Mouse (Mus musculus) thymus, adult 2 months (tissue): ENCODE measurements around the gene Sept9. TPM values are rescaled to one million over a fixed set of nuclear protein-coding genes. Genes with fewer than 3 reads are reported as not detected.

ENCODE experiments used
- DNase-seq: peaks from one replicate; pipeline ENCODE4 v3.0.0; 2021
- H3K27ac ChIP-seq: fragments of 200-500 bp; 2 replicates; pipeline ENCODE4 v1.5.1; 2012; ENCODE audit warnings: low read length, control low read depth; ENCODE audit not compliant: control insufficient read depth, insufficient read depth
- H3K27me3 ChIP-seq: fragments of 200-500 bp; 2 replicates; pipeline ENCODE4 v1.6.1; 2012; ENCODE audit warnings: mild to moderate bottlenecking, low read length, moderate library complexity, mixed read lengths; ENCODE audit not compliant: control insufficient read depth, insufficient read depth
- H3K36me3 ChIP-seq: fragments of 200-500 bp; 2 replicates; pipeline ENCODE4 v1.6.1; 2012; ENCODE audit warnings: mild to moderate bottlenecking, low read length, moderate library complexity; ENCODE audit not compliant: control insufficient read depth, insufficient read depth
- H3K4me1 ChIP-seq: fragments of 200-500 bp; replicated peaks from 2 replicates; pipeline ENCODE4 v1.6.1; 2012; ENCODE audit warnings: low read length; ENCODE audit not compliant: control insufficient read depth, insufficient read depth
- H3K4me3 ChIP-seq: fragments of 200-500 bp; 2 replicates; pipeline ENCODE4 v1.5.1; 2012; ENCODE audit warnings: mild to moderate bottlenecking, low read length, control low read depth, moderate library complexity; ENCODE audit not compliant: control insufficient read depth, insufficient read depth
- CTCF ChIP-seq: fragments of 200-500 bp; IDR thresholded peaks from 2 replicates; pipeline ENCODE4 v1.5.1; 2012; ENCODE audit warnings: mild to moderate bottlenecking, control low read depth, low read length, moderate library complexity, borderline replicate concordance; ENCODE audit not compliant: control insufficient read depth, poor library complexity, insufficient read depth; ENCODE audit errors: extremely low read depth
- POLR2A ChIP-seq: fragments of 200-500 bp; IDR thresholded peaks from 2 replicates; pipeline ENCODE4 v1.6.1; 2012; ENCODE audit warnings: mild to moderate bottlenecking, low read length, control low read depth, moderate library complexity; ENCODE audit not compliant: control insufficient read depth, poor library complexity, insufficient read depth; ENCODE audit errors: extremely low read depth
- WGBS: fragments of 180-500 bp; shearing (Covaris S2); methylation state at CpG from one replicate; pipeline ENCODE4 v1.1.7; 2018; 5-methylcytosine and 5-hydroxymethylcytosine counted together
- polyA plus RNA-seq: library from polyadenylated mRNA; depleted of rRNA; stranded (reverse); fragments of >200 nt; gene quantifications from 2 replicates; pipeline ENCODE4 v1.2.3, GENCODE M21; 2012

Sept9 gene
- polyA plus RNA-seq, 1 experiment = 113 TPM

- no peaks in the 10 kb centered on the region for H3K27me3 ChIP-seq
- TF ChIP-seq CTCF = no peak
- no peak for TF ChIP-seq POLR2A
- DNase-seq = no peak
Measured at GRCm38 (mm10) chr11:117264162-117265021, 64.9 kb downstream of the Sept9 start.

GRCm38 (mm10) chr11:117265270-117265980 is 66.0 kb downstream of the Sept9 start:
- Histone ChIP-seq H3K4me1 (peaks cover 39% of the 10 kb centered on the region), H3K27ac (peak overlapping the region; percentile 41), H3K36me3 (no peaks in the 10 kb centered on the region), H3K4me3 (peak overlapping the region; percentile 99), H3K27me3 (no peaks in the 10 kb centered on the region)
- TF ChIP-seq CTCF (no peak), POLR2A (0 out of 2 replicates have a peak, but pooled peaks have one; percentile 9)
- WGBS = 9% methylated on average over 18 of the region's 18 CpGs
- DNase-seq = peak; percentile 58

More at GRCm38 (mm10) chr11:117264162-117265021, 64.9 kb downstream of the Sept9 start:
- no peak overlapping the region for H3K27ac ChIP-seq
- WGBS = 89% methylated on average over 13 of the region's 13 CpGs
- no peaks in the 10 kb centered on the region for H3K36me3 ChIP-seq
- peaks cover 39% of the 10 kb centered on the region for H3K4me1 ChIP-seq
- no peak overlapping the region for H3K4me3 ChIP-seq

DNA sequence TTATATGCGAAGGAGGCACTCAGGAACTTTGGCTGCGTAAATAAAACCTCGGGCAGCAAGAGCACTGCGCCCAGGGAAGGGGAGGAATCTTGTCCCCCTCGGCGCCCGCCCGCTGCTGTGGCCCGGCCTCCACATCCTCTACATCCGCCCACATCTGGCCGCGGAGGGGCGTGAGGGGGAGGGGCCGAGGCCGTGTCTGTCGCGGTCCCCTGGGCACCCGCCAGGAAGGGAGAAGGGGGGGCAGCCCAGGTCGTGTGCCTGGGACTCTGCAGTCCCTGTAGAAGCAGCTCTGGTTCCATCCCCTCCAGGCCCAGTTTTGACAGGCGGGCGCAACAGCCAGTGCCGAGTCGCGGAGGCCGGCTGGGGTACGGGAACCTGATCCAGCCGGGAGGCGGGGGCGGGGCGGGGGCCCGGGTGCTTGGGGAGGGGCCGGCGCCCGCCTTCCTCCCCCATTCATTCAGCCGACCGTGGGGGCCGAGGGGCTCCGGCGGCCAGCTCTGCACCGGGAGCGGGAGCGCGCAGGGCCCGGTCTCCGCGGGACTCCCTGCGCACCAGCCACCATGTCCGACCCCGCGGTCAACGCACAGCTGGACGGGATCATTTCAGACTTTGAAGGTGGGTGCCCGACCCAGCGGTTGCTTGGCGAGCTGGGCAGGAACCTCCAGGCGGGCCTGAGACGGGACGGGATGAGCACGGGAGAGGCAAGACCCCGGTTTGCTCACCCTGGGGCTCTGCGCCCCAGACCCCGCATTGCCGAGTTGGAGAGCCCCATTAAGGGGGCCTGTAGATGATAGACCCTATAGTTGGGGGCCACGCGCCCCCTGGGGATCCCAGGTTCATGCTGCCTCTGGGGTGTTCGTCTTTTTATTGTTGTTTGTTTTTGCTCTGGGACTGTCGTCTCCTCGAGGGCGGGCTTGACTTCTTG is 66.8 kb downstream of the Sept9 start:
- Histone ChIP-seq H3K27ac (peak overlapping the region; percentile 41), H3K27me3 (no peaks in the 10 kb centered on the region), H3K4me3 (peak overlapping the region; percentile 99), H3K36me3 (no peaks in the 10 kb centered on the region), H3K4me1 (peaks cover 39% of the 10 kb centered on the region)
- TF ChIP-seq CTCF (0 out of 2 replicates have a peak, but pooled peaks have one; percentile 44), POLR2A (0 out of 2 replicates have a peak, but pooled peaks have one; percentile 6)
- WGBS = under 1% methylated on average over 64 of the region's 69 CpGs
- peak; percentile 88 for DNase-seq

DNA sequence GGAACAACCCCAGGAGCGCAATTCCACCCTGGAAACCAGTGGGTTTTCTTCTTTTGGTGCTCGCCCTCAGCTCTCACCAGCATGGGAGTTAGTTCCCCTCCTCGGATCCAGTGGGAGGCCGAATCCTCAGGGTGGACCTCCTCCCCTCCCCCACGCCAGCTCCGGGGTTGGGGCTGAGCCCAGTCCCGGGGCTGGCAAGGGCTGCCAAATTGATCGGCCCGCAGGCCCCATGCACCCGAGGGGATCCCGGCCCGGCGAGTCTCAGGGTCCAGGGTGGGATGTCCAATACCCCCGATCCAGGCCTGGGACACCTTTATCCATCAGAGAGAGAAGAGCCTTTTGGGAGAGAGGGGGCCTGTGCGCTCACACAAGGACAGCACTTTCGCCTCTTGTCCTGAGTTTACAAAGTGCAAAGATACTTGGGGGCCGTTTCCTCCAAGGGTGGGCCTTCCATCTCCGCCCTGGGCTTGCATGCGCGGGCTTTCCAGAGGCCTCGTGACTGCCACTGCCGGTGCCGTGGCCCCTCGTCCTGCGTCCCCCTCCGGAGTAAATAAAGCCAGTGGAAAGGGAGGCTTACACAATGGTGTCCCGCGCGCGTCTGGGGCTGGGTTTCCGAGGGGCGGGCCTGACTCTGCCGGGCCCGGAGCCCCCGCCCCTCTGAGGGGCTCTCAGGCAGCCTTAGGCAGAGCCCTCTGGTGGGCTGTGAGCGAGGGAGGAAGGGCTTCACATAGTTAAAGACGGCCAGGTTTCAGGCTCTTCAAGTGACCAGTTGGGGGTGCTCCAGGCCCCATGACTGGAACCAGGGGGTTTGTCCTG is 67.7 kb downstream of the Sept9 start:
- under 1% methylated on average over 37 of the region's 37 CpGs for WGBS
- H3K27me3 ChIP-seq = no peaks in the 10 kb centered on the region

DNA sequence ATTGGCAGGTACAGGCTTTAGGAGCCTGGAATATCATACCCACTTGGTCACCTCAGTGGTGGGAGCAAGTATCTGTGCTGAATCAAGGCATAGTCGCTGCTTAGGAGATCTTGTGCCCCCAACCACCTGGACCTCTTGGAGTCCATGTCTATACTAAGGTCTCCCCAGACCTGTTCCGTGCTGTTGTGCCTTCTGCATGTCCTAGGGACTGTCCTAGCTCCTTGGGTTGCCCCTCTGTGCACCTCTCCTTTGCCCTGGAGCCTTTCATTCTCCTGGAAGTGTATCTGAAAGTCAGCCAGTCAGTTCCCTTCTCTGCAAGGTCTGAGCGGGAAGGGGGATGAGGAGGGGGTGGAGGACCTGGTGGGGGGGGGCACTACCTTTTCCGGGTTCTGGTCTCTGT is 68.4 kb downstream of the Sept9 start:
- 53% methylated on average over 4 of the region's 4 CpGs for WGBS
- TF ChIP-seq POLR2A = no peak
- no peak for TF ChIP-seq CTCF
- Histone ChIP-seq H3K27ac (no peak overlapping the region; the same call in 1 of the 2 replicates), H3K4me1 (peaks cover 47% of the 10 kb centered on the region), H3K27me3 (no peaks in the 10 kb centered on the region), H3K36me3 (no peaks in the 10 kb centered on the region), H3K4me3 (no peak overlapping the region)
- no peak for DNase-seq

More for the DNA sequence above, 67.7 kb downstream of the Sept9 start:
- H3K36me3 ChIP-seq = no peaks in the 10 kb centered on the region
- peak overlapping the region; percentile 99 for H3K4me3 ChIP-seq
- TF ChIP-seq POLR2A = peak; percentile 87
- TF ChIP-seq CTCF = peak; percentile 61; the same call in 1 of the 2 replicates
- H3K27ac ChIP-seq = peak overlapping the region; percentile 11
- peaks cover 41% of the 10 kb centered on the region for H3K4me1 ChIP-seq
- peak; percentile 76 for DNase-seq
